Mouse (Mus musculus) forebrain, embryonic 10.5 days (tissue): ENCODE results near the gene Psma6. TPM values are rescaled to one million over a fixed set of nuclear protein-coding genes. Genes with fewer than 3 reads are reported as not detected.

Source experiments
- DNase-seq: peaks from one replicate; pipeline ENCODE4 v3.0.0-alpha.2; 2017; ENCODE audit warnings: low spot score; ENCODE audit errors: extremely low spot score
- H3K27ac ChIP-seq: fragments of 300-500 bp; sonication (generic); 2 replicates; pipeline ENCODE4 v1.5.1; 2016; ENCODE audit warnings: mild to moderate bottlenecking
- H3K27me3 ChIP-seq: fragments of 300-500 bp; sonication (generic); 2 replicates; pipeline ENCODE4 v1.6.1; 2016; ENCODE audit warnings: mild to moderate bottlenecking; ENCODE audit not compliant: poor library complexity, severe bottlenecking
- H3K36me3 ChIP-seq: fragments of 300-500 bp; sonication (generic); replicated peaks from 2 replicates; pipeline ENCODE4 v1.6.1; 2016; ENCODE audit warnings: mild to moderate bottlenecking, moderate library complexity
- H3K4me1 ChIP-seq: fragments of 300-500 bp; sonication (generic); 2 replicates; pipeline ENCODE4 v1.6.1; 2016
- H3K4me3 ChIP-seq: fragments of 300-500 bp; sonication (generic); 2 replicates; pipeline ENCODE4 v1.5.1; 2016; ENCODE audit warnings: mild to moderate bottlenecking, moderate library complexity
- H3K9me3 ChIP-seq: fragments of 300-500 bp; sonication (generic); 2 replicates; pipeline ENCODE4 v1.6.1; 2016; ENCODE audit warnings: mild to moderate bottlenecking, moderate library complexity
- WGBS: fragments of 180-500 bp; shearing (Covaris S2); methylation state at CpG from one replicate; pipeline ENCODE4 v1.1.7; 2016; 5-methylcytosine and 5-hydroxymethylcytosine counted together
- polyA plus RNA-seq: library from polyadenylated mRNA; unstranded; fragments of >200 nt; fragmentation: Nextera tagmentation; extraction: Ambion mirVana; gene quantifications from 2 replicates; pipeline ENCODE4 v1.2.1, GENCODE M21; 2016

The Psma6 gene
- polyA plus RNA-seq, 1 experiment from 2014 or later, result 503 TPM

DNA sequence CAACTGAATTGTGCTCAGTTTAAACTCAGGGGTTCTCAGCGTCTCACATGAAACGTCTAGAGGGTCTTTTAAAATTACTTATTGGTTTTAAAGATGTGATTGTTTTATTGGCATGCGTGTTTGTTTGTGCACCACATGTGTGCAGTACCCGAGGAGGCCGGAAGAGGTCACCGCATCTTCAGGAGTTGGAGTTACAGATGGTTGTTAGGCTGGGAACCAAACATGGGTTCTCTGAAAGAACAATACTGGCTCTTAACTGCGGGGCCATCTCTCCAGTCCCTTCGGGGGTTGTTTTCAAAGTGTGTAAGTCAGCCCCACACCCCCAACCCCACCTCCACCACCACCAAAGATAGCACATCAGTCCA lies 48.9 kb downstream of the Psma6 start:
- DNase-seq, result no peak
- WGBS, result 94% methylated on average over 8 of the region's 8 CpGs
- Histone ChIP-seq H3K9me3 (no peaks in the 10 kb centered on the region), H3K27ac (no peak overlapping the region), H3K4me3 (no peak overlapping the region), H3K27me3 (no peaks in the 10 kb centered on the region), H3K4me1 (peaks cover 19% of the 10 kb centered on the region), H3K36me3 (no peaks in the 10 kb centered on the region)

DNA sequence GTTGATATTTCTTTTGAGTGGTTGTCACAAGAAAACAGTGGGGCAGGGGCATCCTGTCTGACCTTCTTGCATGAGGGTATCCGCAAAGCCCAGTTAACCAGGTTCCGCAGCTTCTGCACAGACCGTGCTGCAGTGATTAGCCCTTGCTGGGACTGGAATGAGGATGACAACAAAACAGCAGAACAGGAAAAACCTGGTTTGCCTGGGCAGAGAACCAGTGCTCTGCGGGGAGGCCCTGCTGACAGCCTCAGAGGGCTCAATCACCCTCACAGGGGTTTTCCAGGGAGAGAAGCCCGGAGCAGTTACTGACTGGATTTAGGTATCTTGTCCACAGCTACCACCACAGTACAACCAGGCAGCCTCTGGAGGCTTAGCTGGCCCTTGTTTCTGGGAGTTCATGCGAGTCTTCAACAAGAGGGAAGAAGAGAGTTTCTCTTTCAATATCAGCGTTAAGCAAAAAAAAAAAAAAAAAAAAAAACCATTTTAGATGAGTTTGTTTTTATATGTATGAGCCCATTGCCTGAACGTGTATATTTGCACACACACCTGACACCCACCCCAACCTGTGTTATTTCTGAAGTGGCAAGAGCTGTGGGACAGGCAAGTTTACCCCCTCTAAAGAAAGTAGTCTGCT lies 49.9 kb downstream of the Psma6 start:
- Histone ChIP-seq H3K4me3 (no peak overlapping the region), H3K36me3 (no peaks in the 10 kb centered on the region), H3K27ac (no peak overlapping the region), H3K27me3 (no peaks in the 10 kb centered on the region), H3K4me1 (peaks cover 30% of the 10 kb centered on the region), H3K9me3 (no peaks in the 10 kb centered on the region)
- 38% methylated on average over 8 of the region's 8 CpGs for WGBS
- no peak for DNase-seq

DNA sequence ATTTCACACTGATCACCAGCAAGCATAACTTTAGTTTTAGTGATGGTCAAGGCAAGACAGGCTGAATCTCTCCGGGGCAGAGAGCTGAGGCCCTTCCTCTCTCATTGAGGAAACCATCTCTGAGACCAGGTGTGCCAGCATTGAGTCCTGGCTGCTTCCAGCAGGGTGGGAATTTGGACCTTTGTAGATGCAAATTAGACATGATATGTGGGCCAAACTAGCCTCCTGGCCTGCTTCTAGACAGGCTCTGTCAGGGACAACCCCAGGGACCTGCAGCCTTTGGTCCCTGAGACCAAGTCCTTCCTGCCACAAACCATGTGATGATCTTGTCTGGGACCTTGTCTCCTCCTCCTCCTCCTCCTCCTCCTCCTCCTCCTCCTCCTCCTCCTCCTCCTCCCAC lies 51.1 kb downstream of the Psma6 start:
- H3K36me3 ChIP-seq, result no peaks in the 10 kb centered on the region
- 77% methylated on average over 1 of the region's 1 CpGs for WGBS
- H3K4me3 ChIP-seq, result no peak overlapping the region
- no peaks in the 10 kb centered on the region for H3K9me3 ChIP-seq
- H3K27ac ChIP-seq, result no peak overlapping the region
- no peaks in the 10 kb centered on the region for H3K27me3 ChIP-seq
- no peak for DNase-seq
- H3K4me1 ChIP-seq, result peaks cover 38% of the 10 kb centered on the region

DNA sequence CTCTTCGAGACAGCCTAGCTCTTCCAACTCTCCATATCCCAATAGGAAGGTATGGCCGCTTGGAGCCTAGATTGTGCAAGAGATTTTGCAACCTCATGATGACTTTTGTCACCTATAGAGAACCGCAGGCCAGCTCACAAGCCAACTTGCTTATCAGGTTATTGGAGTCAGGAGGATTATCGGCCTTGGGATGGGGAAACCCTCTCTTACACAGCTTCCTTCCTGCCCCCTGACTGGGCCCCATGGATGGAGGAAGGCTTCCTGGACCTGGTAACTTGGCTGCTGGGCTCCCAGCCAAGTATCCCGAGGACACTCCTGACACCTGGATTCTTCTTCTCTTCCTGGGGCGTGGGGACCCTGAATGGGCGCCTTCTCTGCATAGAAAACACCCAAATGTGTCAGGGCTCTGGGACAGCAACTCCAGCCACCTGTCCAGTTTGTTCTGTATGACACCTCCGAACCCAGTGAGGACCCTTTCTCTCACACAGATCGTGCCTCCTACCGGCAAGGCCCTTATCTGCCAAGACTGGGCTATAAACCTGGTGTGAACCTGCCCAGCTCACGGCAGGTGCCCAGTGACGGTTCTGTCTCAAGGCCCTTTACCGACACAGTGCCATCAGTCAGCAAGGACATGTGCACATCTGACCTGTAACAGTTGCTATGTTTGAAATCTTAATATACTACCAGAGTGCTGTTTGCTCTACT lies 53.3 kb downstream of the Psma6 start:
- no peak for DNase-seq
- Histone ChIP-seq H3K4me3 (no peak overlapping the region), H3K36me3 (no peaks in the 10 kb centered on the region), H3K9me3 (no peaks in the 10 kb centered on the region), H3K27me3 (no peaks in the 10 kb centered on the region), H3K4me1 (peaks cover 44% of the 10 kb centered on the region), H3K27ac (peak overlapping the region; percentile 51; the same call in 1 of the 2 replicates)
- WGBS, result 82% methylated on average over 13 of the region's 13 CpGs

DNA sequence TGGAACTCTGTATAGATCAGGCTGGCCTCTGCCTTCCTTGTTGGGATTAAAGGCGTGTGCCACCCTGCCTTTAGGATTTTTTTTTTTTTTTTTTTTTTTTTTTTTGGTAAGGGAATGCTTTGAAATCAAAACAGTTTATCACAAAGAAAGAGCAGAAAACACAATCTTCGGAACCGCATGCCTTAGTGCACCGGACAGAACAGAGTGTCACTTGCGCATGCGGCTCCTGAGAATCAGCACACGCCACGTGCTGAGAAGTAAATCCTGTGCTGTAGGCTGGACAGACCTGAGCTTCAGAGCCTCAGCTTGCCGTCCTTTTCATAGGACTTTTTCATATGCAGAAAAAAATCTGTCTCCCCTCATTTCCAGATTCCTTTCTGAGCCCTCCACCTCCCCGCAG lies 54.0 kb downstream of the Psma6 start:
- no peak for DNase-seq
- 66% methylated on average over 10 of the region's 10 CpGs for WGBS
- Histone ChIP-seq H3K9me3 (no peaks in the 10 kb centered on the region), H3K27me3 (no peaks in the 10 kb centered on the region), H3K36me3 (no peaks in the 10 kb centered on the region), H3K4me3 (peak overlapping the region; percentile 39; the same call in 1 of the 2 replicates), H3K27ac (peak overlapping the region; percentile 85), H3K4me1 (peaks cover 45% of the 10 kb centered on the region)

DNA sequence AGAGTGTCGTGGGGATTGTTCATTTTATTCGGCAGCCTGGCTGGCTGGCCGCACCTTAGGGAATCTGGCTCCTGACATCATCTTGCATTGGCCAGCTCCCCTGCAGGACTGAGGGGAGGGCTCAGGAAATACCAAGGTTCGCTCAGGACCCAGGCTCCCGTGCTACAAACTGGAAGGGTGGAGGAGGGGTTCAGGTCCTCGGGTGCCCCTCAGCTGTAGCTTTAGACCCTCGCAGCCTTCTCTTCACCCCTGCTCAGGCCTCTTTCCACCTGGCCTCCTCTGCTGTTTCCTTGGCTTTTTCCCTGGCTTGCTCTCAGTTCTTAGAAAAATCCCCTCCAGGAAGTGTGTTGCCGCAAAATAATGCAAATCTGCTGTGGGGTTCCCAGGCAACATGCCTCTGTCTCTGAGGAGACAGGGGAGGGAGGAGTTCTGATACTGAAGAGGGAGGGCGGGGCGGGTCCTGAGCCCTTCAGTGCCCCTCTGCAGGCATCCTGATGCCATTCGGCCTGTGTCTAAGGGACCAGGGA lies 54.7 kb downstream of the Psma6 start:
- no peaks in the 10 kb centered on the region for H3K27me3 ChIP-seq
- peaks cover 48% of the 10 kb centered on the region for H3K4me1 ChIP-seq
- peak overlapping the region; percentile 39 for H3K4me3 ChIP-seq
- peak overlapping the region; percentile 85 for H3K27ac ChIP-seq
- peak; percentile 44 for DNase-seq
- 7% methylated on average over 11 of the region's 11 CpGs for WGBS
- H3K36me3 ChIP-seq, result no peaks in the 10 kb centered on the region
- H3K9me3 ChIP-seq, result no peaks in the 10 kb centered on the region

DNA sequence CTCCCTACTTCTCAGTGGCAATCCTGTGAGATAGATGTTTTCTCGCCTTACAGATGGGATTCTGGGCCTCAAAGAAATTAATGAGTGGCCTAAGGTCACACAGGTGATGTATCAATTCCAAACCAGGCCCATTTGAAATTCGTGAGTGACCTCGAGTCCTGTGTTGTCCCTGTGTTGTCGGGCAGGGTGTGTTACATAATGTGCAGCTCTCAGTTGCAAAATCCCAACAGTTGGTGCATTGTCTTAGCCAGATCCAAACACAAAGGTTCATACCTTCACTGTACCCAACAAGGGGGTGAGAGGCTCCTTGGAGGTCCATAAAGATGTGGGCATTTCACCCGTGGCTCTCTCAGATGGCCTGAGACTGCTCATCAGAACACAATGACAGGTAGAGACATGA lies 56.4 kb downstream of the Psma6 start:
- 79% methylated on average over 5 of the region's 5 CpGs for WGBS
- no peak overlapping the region for H3K27ac ChIP-seq
- no peaks in the 10 kb centered on the region for H3K9me3 ChIP-seq
- no peaks in the 10 kb centered on the region for H3K27me3 ChIP-seq
- no peaks in the 10 kb centered on the region for H3K36me3 ChIP-seq
- H3K4me3 ChIP-seq, result no peak overlapping the region
- no peak for DNase-seq
- peaks cover 46% of the 10 kb centered on the region for H3K4me1 ChIP-seq

DNA sequence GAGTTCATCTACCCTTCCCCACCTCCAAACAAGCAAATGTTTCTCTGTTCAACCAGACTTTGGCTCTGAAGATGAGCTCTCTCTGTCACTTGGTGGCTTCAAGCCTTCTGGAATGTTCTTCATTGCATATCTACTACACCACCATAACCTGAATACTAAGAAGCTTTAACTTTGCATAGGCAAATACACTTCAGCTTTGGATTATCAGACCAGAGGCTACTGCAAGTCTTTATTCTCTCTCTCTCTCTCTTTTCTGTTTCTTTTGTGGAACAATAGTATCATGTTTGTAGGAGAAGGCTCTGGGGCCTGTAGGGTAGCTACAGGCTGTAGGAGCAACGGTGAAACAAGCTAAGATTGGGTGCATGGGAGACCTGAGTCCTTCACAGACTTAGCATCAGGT lies 58.2 kb downstream of the Psma6 start:
- Histone ChIP-seq H3K9me3 (no peaks in the 10 kb centered on the region), H3K27me3 (no peaks in the 10 kb centered on the region), H3K27ac (no peak overlapping the region), H3K4me1 (peaks cover 51% of the 10 kb centered on the region), H3K36me3 (no peaks in the 10 kb centered on the region), H3K4me3 (no peak overlapping the region)
- 100% methylated on average over 1 of the region's 1 CpGs for WGBS
- no peak for DNase-seq

DNA sequence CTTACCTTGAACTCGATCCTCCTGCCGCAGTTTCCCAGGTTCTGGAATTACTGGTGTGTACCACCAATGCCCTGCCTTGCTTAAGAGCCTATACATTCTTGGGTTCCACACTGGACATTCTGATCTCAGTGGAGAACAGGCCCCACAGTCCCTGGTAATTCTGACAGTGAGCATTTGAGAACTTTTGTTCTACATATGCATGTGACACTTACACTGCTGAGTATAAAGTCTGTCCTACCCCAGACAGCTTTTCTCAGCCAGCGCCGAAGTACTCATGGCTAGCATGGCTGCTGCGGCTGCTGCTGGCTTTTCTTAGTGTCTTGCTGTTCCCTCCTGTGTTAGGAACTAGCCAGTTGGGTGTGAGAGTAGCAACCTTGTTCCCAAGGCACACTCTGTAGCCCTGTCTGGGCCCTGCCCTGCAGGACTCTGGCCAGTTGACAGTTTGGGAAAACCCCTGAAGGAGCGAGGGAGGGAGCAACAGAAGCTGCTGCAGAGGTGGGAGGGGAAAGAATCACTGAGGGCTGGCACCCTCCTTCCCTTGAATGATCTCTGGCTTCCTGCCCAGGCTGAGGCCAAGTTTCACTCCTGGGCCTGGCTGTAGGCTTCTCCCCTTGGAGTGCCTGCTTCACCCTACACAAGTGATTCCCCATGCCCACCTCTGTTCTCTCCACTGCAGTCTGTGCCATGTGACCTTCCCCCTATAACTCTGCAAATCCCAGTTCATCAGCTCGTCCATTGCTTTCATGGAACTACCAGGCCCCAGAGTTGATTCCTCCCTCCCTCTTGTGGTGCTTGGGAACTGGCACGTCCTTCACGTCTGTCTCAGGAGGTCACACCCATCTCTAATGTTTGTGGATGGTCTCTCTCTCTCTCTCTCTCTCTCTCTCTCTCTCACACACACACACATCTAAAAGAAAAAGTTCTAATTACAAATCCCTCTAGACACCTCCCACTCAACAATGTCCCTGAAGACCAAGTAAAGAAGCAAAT lies 59.1 kb downstream of the Psma6 start:
- H3K9me3 ChIP-seq, result no peaks in the 10 kb centered on the region
- H3K4me3 ChIP-seq, result no peak overlapping the region
- peak overlapping the region; percentile 56 for H3K27ac ChIP-seq
- DNase-seq, result no peak
- H3K27me3 ChIP-seq, result no peaks in the 10 kb centered on the region
- peaks cover 45% of the 10 kb centered on the region for H3K4me1 ChIP-seq
- no peaks in the 10 kb centered on the region for H3K36me3 ChIP-seq
- 72% methylated on average over 9 of the region's 9 CpGs for WGBS

DNA sequence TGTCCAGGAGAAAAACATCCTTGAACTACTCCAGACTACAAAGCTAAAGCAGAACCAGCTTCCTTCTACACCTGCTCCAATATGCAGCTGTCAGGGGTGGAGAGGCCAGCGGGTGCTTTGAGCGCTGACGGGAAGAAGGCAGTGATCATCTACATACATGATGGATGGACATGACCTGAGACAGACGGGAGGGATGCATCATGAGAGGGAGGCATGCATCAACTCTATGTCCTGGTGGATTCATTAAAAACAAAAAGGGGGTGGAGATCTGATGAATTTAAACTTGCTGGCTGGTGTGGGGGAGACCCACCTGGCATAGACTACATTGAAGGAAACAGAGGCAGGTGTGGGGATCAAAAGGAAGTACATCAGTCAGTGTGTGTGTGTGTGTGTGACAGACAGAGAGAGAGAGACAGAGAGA lies 60.0 kb downstream of the Psma6 start:
- H3K9me3 ChIP-seq, result no peaks in the 10 kb centered on the region
- H3K27ac ChIP-seq, result no peak overlapping the region
- H3K36me3 ChIP-seq, result no peaks in the 10 kb centered on the region
- H3K4me3 ChIP-seq, result no peak overlapping the region
- DNase-seq, result no peak
- H3K4me1 ChIP-seq, result peaks cover 40% of the 10 kb centered on the region
- H3K27me3 ChIP-seq, result no peaks in the 10 kb centered on the region
- 93% methylated on average over 4 of the region's 4 CpGs for WGBS

DNA sequence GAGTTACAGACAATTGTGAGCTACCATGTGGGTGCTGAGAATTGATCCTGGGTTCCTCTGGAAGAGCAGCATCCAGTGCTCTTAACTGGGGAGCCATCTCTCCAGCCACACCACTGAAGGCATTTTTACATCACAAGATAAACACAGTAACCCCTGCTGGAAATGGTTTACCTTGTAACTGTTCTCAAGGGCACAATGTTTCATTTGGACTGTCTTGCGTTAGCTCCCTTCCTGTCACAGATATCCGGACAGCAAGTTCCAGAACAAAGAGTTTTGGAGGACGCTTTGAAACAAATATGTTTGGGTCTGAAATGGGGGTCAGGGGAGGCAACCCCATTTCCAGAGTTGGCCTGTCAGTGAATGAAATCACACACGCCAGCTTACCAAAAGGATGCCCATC lies 61.6 kb downstream of the Psma6 start:
- Histone ChIP-seq H3K9me3 (no peaks in the 10 kb centered on the region), H3K36me3 (no peaks in the 10 kb centered on the region), H3K4me1 (peaks cover 35% of the 10 kb centered on the region), H3K27me3 (no peaks in the 10 kb centered on the region), H3K4me3 (no peak overlapping the region), H3K27ac (no peak overlapping the region)
- 83% methylated on average over 4 of the region's 4 CpGs for WGBS
- DNase-seq, result no peak

DNA sequence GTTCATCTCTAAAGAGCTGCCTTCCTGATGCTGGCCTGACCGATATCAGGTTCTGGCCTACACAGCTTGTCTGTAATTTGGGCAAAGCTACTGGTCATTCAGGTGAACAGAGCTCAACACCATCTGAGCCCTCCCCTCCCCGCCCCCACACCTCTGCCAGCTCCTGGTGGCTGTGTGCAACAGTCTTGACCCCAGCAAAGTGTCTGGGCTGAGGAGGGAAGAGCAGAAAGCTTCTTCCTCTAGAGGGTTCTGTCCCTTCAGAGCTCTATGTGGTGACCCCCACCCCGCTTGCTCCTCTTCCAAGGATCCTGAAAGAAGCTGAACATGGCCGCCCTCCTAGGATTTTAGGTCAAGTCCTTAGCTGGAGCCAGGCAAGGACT lies 62.3 kb downstream of the Psma6 start:
- H3K36me3 ChIP-seq, result no peaks in the 10 kb centered on the region
- no peaks in the 10 kb centered on the region for H3K9me3 ChIP-seq
- H3K27ac ChIP-seq, result peak overlapping the region; percentile 81
- no peaks in the 10 kb centered on the region for H3K27me3 ChIP-seq
- no peak for DNase-seq
- WGBS, result 76% methylated on average over 4 of the region's 4 CpGs
- no peak overlapping the region for H3K4me3 ChIP-seq
- peaks cover 35% of the 10 kb centered on the region for H3K4me1 ChIP-seq
